8 mouse cellular contexts compared by ENCODE assay signal in the genomic region with DNA sequence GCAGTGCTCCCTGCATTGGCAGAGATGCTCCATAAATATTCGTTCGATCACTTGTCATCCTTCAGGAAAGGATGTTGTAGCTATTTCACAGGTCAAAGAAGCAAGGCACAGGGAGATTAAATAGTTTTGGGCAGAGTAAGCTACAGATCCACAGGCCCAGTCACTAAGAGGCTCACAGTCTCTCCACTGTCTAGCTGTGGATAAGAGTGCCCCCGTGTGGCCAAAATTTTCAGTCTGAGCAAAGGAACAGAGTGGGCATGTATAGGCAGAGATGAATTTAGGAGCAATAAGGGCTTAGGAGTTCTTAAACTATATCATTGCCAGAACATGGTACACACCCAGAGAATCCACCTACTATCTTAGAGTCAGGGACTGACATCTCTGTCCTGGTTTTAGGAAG. TPM values are rescaled to one million over a fixed set of nuclear protein-coding genes. Genes with fewer than 3 reads are reported as not detected.
DNase-seq lines count a peak whose midpoint lies in the region; ATAC-seq and TF ChIP-seq lines count a peak whose summit lies in the region.

No protein-coding gene starts in this region.

- H3K9me3 ChIP-seq in forebrain, embryonic 11.5 days (ENCODE audit: control insufficient read depth, low read length), result no peaks in the 10 kb centered on the region
- no peaks in the 10 kb centered on the region for H3K9me3 ChIP-seq in heart, embryonic 15.5 days (replicated peaks)
- H3K9me3 ChIP-seq in liver, embryonic 12.5 days (replicated peaks), result no peaks in the 10 kb centered on the region
- no peaks in the 10 kb centered on the region for H3K9me3 ChIP-seq in neural tube, embryonic 12.5 days

- no peaks in the 10 kb centered on the region for H3K36me3 ChIP-seq in forebrain, embryonic 11.5 days (ENCODE audit: control insufficient read depth, insufficient read depth, low read length)
- H3K36me3 ChIP-seq in heart, embryonic 15.5 days, result no peaks in the 10 kb centered on the region
- no peaks in the 10 kb centered on the region for H3K36me3 ChIP-seq in liver, embryonic 12.5 days
- no peaks in the 10 kb centered on the region for H3K36me3 ChIP-seq in neural tube, embryonic 12.5 days
- H3K36me3 ChIP-seq in testis, adult 2 months (ENCODE audit: control insufficient read depth, insufficient read depth, low read length), result no peaks in the 10 kb centered on the region

- DNase-seq in c-Kit-negative CD71-positive TER-119-positive erythroid progenitor cells, embryonic 14.5 days (ENCODE audit: low read depth, low spot score), result peak; percentile 74
- DNase-seq in forebrain, embryonic 11.5 days (ENCODE audit: low spot score), result peak; percentile 89
- DNase-seq in kidney, postnatal 10 days, result peak; percentile 93

- no peaks in the 10 kb centered on the region for H3K27me3 ChIP-seq in forebrain, embryonic 11.5 days (ENCODE audit: control insufficient read depth, insufficient read depth, low read length)
- peaks cover 11% of the 10 kb centered on the region for H3K27me3 ChIP-seq in heart, embryonic 15.5 days
- H3K27me3 ChIP-seq in liver, embryonic 12.5 days (replicated peaks), result peaks cover 30% of the 10 kb centered on the region
- peaks cover 7% of the 10 kb centered on the region; the same call in 1 of the 2 replicates for H3K27me3 ChIP-seq in neural tube, embryonic 12.5 days (replicated peaks)
- H3K27me3 ChIP-seq in testis, adult 2 months (ENCODE audit: control insufficient read depth, insufficient read depth, low read length), result no peaks in the 10 kb centered on the region

- H3K9ac ChIP-seq in forebrain, embryonic 11.5 days (ENCODE audit: low read length), result no peak overlapping the region
- H3K9ac ChIP-seq in heart, embryonic 15.5 days, result no peak overlapping the region
- H3K9ac ChIP-seq in liver, embryonic 12.5 days, result no peak overlapping the region
- H3K9ac ChIP-seq in neural tube, embryonic 12.5 days, result no peak overlapping the region

- TF ChIP-seq CTCF in testis, adult 2 months (IDR thresholded peaks at IDR 0.05; ENCODE audit: control insufficient read depth, insufficient read depth, insufficient replicate concordance, low read depth, low read length), result 0 out of 2 replicates have a peak, but pooled peaks have one; percentile 8

- H3K4me3 ChIP-seq in forebrain, embryonic 11.5 days (ENCODE audit: low read depth, low read length), result no peak overlapping the region
- H3K4me3 ChIP-seq in heart, embryonic 15.5 days, result no peak overlapping the region
- H3K4me3 ChIP-seq in liver, embryonic 12.5 days, result no peak overlapping the region
- no peak overlapping the region for H3K4me3 ChIP-seq in neural tube, embryonic 12.5 days
- H3K4me3 ChIP-seq in testis, adult 2 months (ENCODE audit: control insufficient read depth, low read depth, low read length), result no peak overlapping the region

- H3K4me2 ChIP-seq in forebrain, embryonic 11.5 days (ENCODE audit: low read depth, low read length, severe bottlenecking), result no peak overlapping the region
- no peak overlapping the region for H3K4me2 ChIP-seq in heart, embryonic 15.5 days
- no peak overlapping the region for H3K4me2 ChIP-seq in liver, embryonic 12.5 days
- no peak overlapping the region for H3K4me2 ChIP-seq in neural tube, embryonic 12.5 days (replicated peaks)

- H3K27ac ChIP-seq in forebrain, embryonic 11.5 days (ENCODE audit: low read depth, low read length), result no peak overlapping the region
- H3K27ac ChIP-seq in heart, embryonic 15.5 days, result no peak overlapping the region
- H3K27ac ChIP-seq in liver, embryonic 12.5 days, result no peak overlapping the region
- H3K27ac ChIP-seq in neural tube, embryonic 12.5 days, result no peak overlapping the region
- no peak overlapping the region for H3K27ac ChIP-seq in testis, adult 2 months (ENCODE audit: control insufficient read depth, insufficient read depth, low read depth, low read length)

- WGBS in forebrain, embryonic 11.5 days, result 29% methylated on average over 3 of the region's 3 CpGs
- 23% methylated on average over 3 of the region's 3 CpGs for WGBS in heart, embryonic 15.5 days
- 21% methylated on average over 3 of the region's 3 CpGs for WGBS in liver, embryonic 12.5 days (ENCODE audit: insufficient replicate concordance)
- 37% methylated on average over 3 of the region's 3 CpGs for WGBS in neural tube, embryonic 12.5 days

- no peaks in the 10 kb centered on the region for H3K4me1 ChIP-seq in forebrain, embryonic 11.5 days (replicated peaks; ENCODE audit: control insufficient read depth, insufficient read depth, low read length)
- no peaks in the 10 kb centered on the region for H3K4me1 ChIP-seq in heart, embryonic 15.5 days (replicated peaks)
- H3K4me1 ChIP-seq in liver, embryonic 12.5 days, result no peaks in the 10 kb centered on the region
- no peaks in the 10 kb centered on the region for H3K4me1 ChIP-seq in neural tube, embryonic 12.5 days
- H3K4me1 ChIP-seq in testis, adult 2 months (ENCODE audit: control insufficient read depth, insufficient read depth, low read length), result no peaks in the 10 kb centered on the region

- ATAC-seq in CD4-positive, CD25-positive, alpha-beta regulatory T cell, adult 4 months, result peak; percentile 71
- peak; percentile 78 for ATAC-seq in forebrain, embryonic 11.5 days (replicated peaks; ENCODE audit: low FRiP score)
- ATAC-seq in heart, embryonic 15.5 days (replicated peaks; ENCODE audit: insufficient number of reproducible peaks, insufficient read depth, low FRiP score, low read depth), result 0 out of 2 replicates have a peak, but pooled peaks have one; percentile 39
- peak; percentile 85 for ATAC-seq in liver, embryonic 12.5 days
- ATAC-seq in neural tube, embryonic 12.5 days (ENCODE audit: low FRiP score, low read depth), result peak; percentile 67; the same call in 1 of the 2 replicates

- no peak for TF ChIP-seq POLR2A in testis, adult 2 months (IDR thresholded peaks at IDR 0.05; ENCODE audit: control insufficient read depth, low read depth, low read length)

RNA-seq across cellular contexts. Expression of a gene that starts 26.0 kb away (rescaled TPM):
- not detected for polyA plus RNA-seq in CD4-positive, CD25-positive, alpha-beta regulatory T cell, adult 4 months (2017; shearing (Covaris generic))
- polyA plus RNA-seq in forebrain, embryonic 11.5 days (2014; fragmentation: Nextera tagmentation; extraction: Ambion mirVana), result not detected in 2 replicates
- not detected in 2 replicates for polyA plus RNA-seq in heart, embryonic 15.5 days (2015; fragmentation: Nextera tagmentation; extraction: Ambion mirVana)
- polyA plus RNA-seq in liver, embryonic 12.5 days (2016; fragmentation: Nextera tagmentation; extraction: Ambion mirVana), result not detected in 2 replicates
- not detected in 2 replicates for polyA plus RNA-seq in neural tube, embryonic 12.5 days (2016; fragmentation: Nextera tagmentation; extraction: Ambion mirVana)
- 0.07 and 7.9 TPM in 2 replicates for polyA plus RNA-seq in testis, adult 2 months (2012; rRNA removed)

RNA-seq across cellular contexts. Expression of a gene that starts 39.1 kb away (rescaled TPM):
- under 1 TPM; 0.80 to 0.96 TPM for polyA plus RNA-seq in CD4-positive, CD25-positive, alpha-beta regulatory T cell, adult 4 months (2017; shearing (Covaris generic))
- polyA plus RNA-seq in forebrain, embryonic 11.5 days (2014; fragmentation: Nextera tagmentation; extraction: Ambion mirVana), result 8.8 and 9.1 TPM in 2 replicates
- polyA plus RNA-seq in heart, embryonic 15.5 days (2015; fragmentation: Nextera tagmentation; extraction: Ambion mirVana), result 16.1 and 23.0 TPM in 2 replicates
- polyA plus RNA-seq in liver, embryonic 12.5 days (2016; fragmentation: Nextera tagmentation; extraction: Ambion mirVana), result 4.7 and 4.9 TPM in 2 replicates
- polyA plus RNA-seq in neural tube, embryonic 12.5 days (2016; fragmentation: Nextera tagmentation; extraction: Ambion mirVana), result 12.3 and 12.5 TPM in 2 replicates
- 0.65 and 0.80 TPM in 2 replicates for polyA plus RNA-seq in testis, adult 2 months (2012; rRNA removed)
